Mouse (Mus musculus): Measurements from ENCODE around the gene Tcf25.
A peak's percentile ranks its signal among the peaks of the same experiment; 100 is the strongest.
"Not testable (repeated sequence)": the region's sequence is repeated elsewhere in the genome, so short reads cannot be mapped to it uniquely, and the experiment has no call there.

Tcf25 gene

GRCm38 (mm10) chr8:123428939-123429721 lies 55.6 kb downstream of the Tcf25 start:
- no peak for DNase-seq (ENCODE audit: low spot score in 2 of 2)

- not testable (repeated sequence) for DNase-seq (ENCODE audit: low spot score in 2 of 2)
Measured at GRCm38 (mm10) chr8:123429722-123430013, 56.1 kb downstream of the Tcf25 start.

GRCm38 (mm10) chr8:123430936-123431335 lies 57.4 kb downstream of the Tcf25 start:
- DNase-seq (ENCODE audit: low spot score in 2 of 2), result not testable (repeated sequence)

GRCm38 (mm10) chr8:123431616-123432365 lies 58.2 kb downstream of the Tcf25 start:
- no peak for DNase-seq (ENCODE audit: low spot score in 2 of 2)

- no peak for DNase-seq (ENCODE audit: low spot score in 2 of 2)
Measured at GRCm38 (mm10) chr8:123432381-123432780, 58.8 kb downstream of the Tcf25 start.

- not testable (repeated sequence) for DNase-seq (ENCODE audit: low spot score in 2 of 2)
Measured at GRCm38 (mm10) chr8:123433241-123433974, 59.9 kb downstream of the Tcf25 start.

GRCm38 (mm10) chr8:123441788-123442187 lies 68.2 kb downstream of the Tcf25 start:
- no peak for DNase-seq (ENCODE audit: low spot score in 2 of 2)

- no peak for DNase-seq (ENCODE audit: low spot score in 2 of 2)
Measured at GRCm38 (mm10) chr8:123442351-123442750, 68.8 kb downstream of the Tcf25 start.

- peak; percentile 83 to 89 for DNase-seq (ENCODE audit: low spot score in 2 of 2)
Measured at GRCm38 (mm10) chr8:123442871-123443575, 69.5 kb downstream of the Tcf25 start.

GRCm38 (mm10) chr8:123443576-123443921 lies 70.0 kb downstream of the Tcf25 start:
- DNase-seq (ENCODE audit: low spot score in 2 of 2), result no peak

GRCm38 (mm10) chr8:123444131-123444530 lies 70.6 kb downstream of the Tcf25 start:
- no peak for DNase-seq (ENCODE audit: low spot score in 2 of 2)

- DNase-seq (ENCODE audit: low spot score in 2 of 2), result no peak
Measured at GRCm38 (mm10) chr8:123445981-123446380, 72.4 kb downstream of the Tcf25 start.

- no peak for DNase-seq (ENCODE audit: low spot score in 2 of 2)
Measured at GRCm38 (mm10) chr8:123446799-123447198, 73.2 kb downstream of the Tcf25 start.

GRCm38 (mm10) chr8:123450783-123451182 lies 77.2 kb downstream of the Tcf25 start:
- no peak for DNase-seq (ENCODE audit: low spot score in 2 of 2)

GRCm38 (mm10) chr8:123451747-123452146 lies 78.2 kb downstream of the Tcf25 start:
- not testable (repeated sequence) for DNase-seq (ENCODE audit: low spot score in 2 of 2)

GRCm38 (mm10) chr8:123452149-123452548 lies 78.6 kb downstream of the Tcf25 start:
- no peak for DNase-seq (ENCODE audit: low spot score in 2 of 2)

- no peak for DNase-seq (ENCODE audit: low spot score in 2 of 2)
Measured at GRCm38 (mm10) chr8:123453291-123453690, 79.7 kb downstream of the Tcf25 start.
